Mouse (Mus musculus): Measurements from ENCODE around the gene Trim67. TPM values are rescaled to one million over a fixed set of nuclear protein-coding genes. Genes with fewer than 3 reads are reported as not detected.

The Trim67 gene
- 1 to 10 TPM in 3 of 4 experiments, under 1 TPM in 1; 0.99 to 2.9 (median 1.3) TPM for total RNA-seq (2022)

- no peak for DNase-seq
Measured at GRCm38 (mm10) chr8:124792708-124793107, at the start of gene Trim67. Gene Trim67 (plus strand): TSS chr8:124793092.

GRCm38 (mm10) chr8:124746661-124747060, 46.2 kb upstream of the Trim67 start:
- DNase-seq = no peak

- DNase-seq = no peak
Measured at GRCm38 (mm10) chr8:124751191-124751590, 41.7 kb upstream of the Trim67 start.

- no peak for DNase-seq
Measured at GRCm38 (mm10) chr8:124751709-124752173, 41.2 kb upstream of the Trim67 start, which contains the start of gene Fam89a. Gene Fam89a (minus strand): TSS chr8:124751832.

GRCm38 (mm10) chr8:124752325-124752862, 40.5 kb upstream of the Trim67 start:
- no peak for DNase-seq

- no peak for DNase-seq
Measured at GRCm38 (mm10) chr8:124754101-124754791, 38.6 kb upstream of the Trim67 start.

GRCm38 (mm10) chr8:124754792-124755190, 38.1 kb upstream of the Trim67 start:
- DNase-seq = no peak

GRCm38 (mm10) chr8:124755481-124755880, 37.4 kb upstream of the Trim67 start:
- no peak for DNase-seq

- DNase-seq = no peak
Measured at GRCm38 (mm10) chr8:124756153-124756552, 36.7 kb upstream of the Trim67 start.

GRCm38 (mm10) chr8:124756601-124757000, 36.3 kb upstream of the Trim67 start:
- no peak for DNase-seq

GRCm38 (mm10) chr8:124758544-124758943, 34.3 kb upstream of the Trim67 start:
- no peak for DNase-seq

- DNase-seq = no peak
Measured at GRCm38 (mm10) chr8:124763061-124763460, 29.8 kb upstream of the Trim67 start.

- no peak for DNase-seq
Measured at GRCm38 (mm10) chr8:124772389-124772788, 20.5 kb upstream of the Trim67 start.

- peak; percentile 78 for DNase-seq
Measured at GRCm38 (mm10) chr8:124775695-124776094, 17.2 kb upstream of the Trim67 start.

GRCm38 (mm10) chr8:124780236-124780635, 12.7 kb upstream of the Trim67 start:
- peak; percentile 72 for DNase-seq

GRCm38 (mm10) chr8:124782431-124782830, 10.5 kb upstream of the Trim67 start:
- DNase-seq = peak; percentile 69

- DNase-seq = no peak
Measured at GRCm38 (mm10) chr8:124783228-124783627, 9.7 kb upstream of the Trim67 start.

- no peak for DNase-seq
Measured at GRCm38 (mm10) chr8:124784613-124785012, 8.3 kb upstream of the Trim67 start.

- no peak for DNase-seq
Measured at GRCm38 (mm10) chr8:124790676-124791075, 2.2 kb upstream of the Trim67 start.

GRCm38 (mm10) chr8:124791751-124792150, 1.1 kb upstream of the Trim67 start:
- DNase-seq = no peak

GRCm38 (mm10) chr8:124792186-124792585, 706 bp upstream of the Trim67 start:
- DNase-seq = no peak

- DNase-seq = peak; percentile 76
Measured at GRCm38 (mm10) chr8:124793172-124793651, 320 bp downstream of the Trim67 start.

GRCm38 (mm10) chr8:124793661-124794485, 981 bp downstream of the Trim67 start:
- no peak for DNase-seq
